Mouse (Mus musculus) bone marrow, adult 2 months (tissue): ENCODE data around the gene Dct. TPM values are rescaled to one million over a fixed set of nuclear protein-coding genes. Genes with fewer than 3 reads are reported as not detected.

Experiments
- H3K27ac ChIP-seq: fragments of 200-500 bp; 2 replicates; pipeline ENCODE4 v1.5.1; 2012; ENCODE audit warnings: low read depth, mild to moderate bottlenecking, control low read depth, inconsistent platforms, low read length; ENCODE audit not compliant: control insufficient read depth, poor library complexity, insufficient read depth
- H3K4me1 ChIP-seq: fragments of 200-500 bp; 2 replicates; pipeline ENCODE4 v1.6.1; 2011; ENCODE audit warnings: low read length; ENCODE audit not compliant: control insufficient read depth, insufficient read depth
- H3K4me3 ChIP-seq: fragments of 200-500 bp; replicated peaks from 2 replicates; pipeline ENCODE3; 2011; ENCODE audit warnings: mild to moderate bottlenecking, low read depth, low read length, control low read depth; ENCODE audit not compliant: control insufficient read depth
- CTCF ChIP-seq: fragments of 200-500 bp; IDR thresholded peaks from 2 replicates; pipeline ENCODE4 v1.5.1; 2011; ENCODE audit warnings: low read length, control low read depth; ENCODE audit not compliant: control insufficient read depth, insufficient read depth
- POLR2A ChIP-seq: fragments of 200-500 bp; IDR thresholded peaks from 2 replicates; pipeline ENCODE4 v1.6.1; 2011; ENCODE audit warnings: low read depth, mild to moderate bottlenecking, control low read depth, low read length, borderline replicate concordance; ENCODE audit not compliant: control insufficient read depth
- WGBS: fragments of 180-500 bp; shearing (Covaris S2); methylation state at CpG from one replicate; pipeline ENCODE4 v1.1.7; 2018; 5-methylcytosine and 5-hydroxymethylcytosine counted together
- polyA plus RNA-seq: library from polyadenylated mRNA; stranded (reverse); fragments of >200 nt; gene quantifications from 2 replicates; pipeline ENCODE4 v1.2.4, GENCODE M21; 2011; ENCODE audit warnings: low replicate concordance; ENCODE audit not compliant: missing spikeins, insufficient read depth, insufficient read length

Gene Dct
- polyA plus RNA-seq, 1 experiment, result 0.72 TPM

GRCm38 (mm10) chr14:118083851-118084250 lies 31.8 kb upstream of the Dct start:
- no peaks in the 10 kb centered on the region for H3K4me1 ChIP-seq
- H3K27ac ChIP-seq, result no peak overlapping the region
- TF ChIP-seq CTCF (no peak), POLR2A (no peak)
- 86% methylated on average over 6 of the region's 6 CpGs for WGBS
- H3K4me3 ChIP-seq, result no peak overlapping the region

- TF ChIP-seq POLR2A (no peak), CTCF (no peak)
- Histone ChIP-seq H3K4me3 (no peak overlapping the region), H3K4me1 (no peaks in the 10 kb centered on the region), H3K27ac (no peak overlapping the region)
- 80% methylated on average over 11 of the region's 11 CpGs for WGBS
Observed at GRCm38 (mm10) chr14:118080606-118081005, 28.6 kb upstream of the Dct start.

- H3K4me1 ChIP-seq, result peaks cover 2% of the 10 kb centered on the region; the same call in 1 of the 2 replicates
- 21% methylated on average over 12 of the region's 12 CpGs for WGBS
- TF ChIP-seq CTCF, result no peak
- TF ChIP-seq POLR2A, result no peak
Observed at GRCm38 (mm10) chr14:118070100-118070499, 18.1 kb upstream of the Dct start.

GRCm38 (mm10) chr14:118069439-118070079 lies 17.5 kb upstream of the Dct start:
- no peak overlapping the region for H3K4me3 ChIP-seq
- H3K27ac ChIP-seq, result no peak overlapping the region
- peaks cover 2% of the 10 kb centered on the region; the same call in 1 of the 2 replicates for H3K4me1 ChIP-seq
- 63% methylated on average over 12 of the region's 12 CpGs for WGBS
- no peak for TF ChIP-seq CTCF
- no peak for TF ChIP-seq POLR2A

More at GRCm38 (mm10) chr14:118070100-118070499, 18.1 kb upstream of the Dct start:
- Histone ChIP-seq H3K27ac (no peak overlapping the region), H3K4me3 (no peak overlapping the region)

- WGBS, result 70% methylated on average over 7 of the region's 7 CpGs
- Histone ChIP-seq H3K4me1 (no peaks in the 10 kb centered on the region), H3K27ac (no peak overlapping the region), H3K4me3 (no peak overlapping the region)
- TF ChIP-seq POLR2A, result no peak
- no peak for TF ChIP-seq CTCF
Observed at GRCm38 (mm10) chr14:118061766-118062432, 9.9 kb upstream of the Dct start.

- TF ChIP-seq POLR2A (no peak), CTCF (no peak)
- no peak overlapping the region for H3K27ac ChIP-seq
- H3K4me1 ChIP-seq, result no peaks in the 10 kb centered on the region
- H3K4me3 ChIP-seq, result no peak overlapping the region
- WGBS, result 74% methylated on average over 4 of the region's 4 CpGs
Observed at GRCm38 (mm10) chr14:118058581-118058886, 6.5 kb upstream of the Dct start.

- WGBS, result 83% methylated on average over 25 of the region's 25 CpGs
- no peak overlapping the region for H3K4me3 ChIP-seq
- no peaks in the 10 kb centered on the region for H3K4me1 ChIP-seq
- H3K27ac ChIP-seq, result no peak overlapping the region
- TF ChIP-seq POLR2A (no peak), CTCF (no peak)
Observed at GRCm38 (mm10) chr14:118057696-118058580, 5.9 kb upstream of the Dct start.

- TF ChIP-seq POLR2A (no peak), CTCF (no peak)
- H3K27ac ChIP-seq, result no peak overlapping the region
- WGBS, result 82% methylated on average over 11 of the region's 11 CpGs
- peaks cover 2% of the 10 kb centered on the region; the same call in 1 of the 2 replicates for H3K4me1 ChIP-seq
- no peak overlapping the region for H3K4me3 ChIP-seq
Observed at GRCm38 (mm10) chr14:118052770-118053169, 726 bp upstream of the Dct start.
